ENCODE assay signal across 8 mouse cellular contexts in the genomic region with DNA sequence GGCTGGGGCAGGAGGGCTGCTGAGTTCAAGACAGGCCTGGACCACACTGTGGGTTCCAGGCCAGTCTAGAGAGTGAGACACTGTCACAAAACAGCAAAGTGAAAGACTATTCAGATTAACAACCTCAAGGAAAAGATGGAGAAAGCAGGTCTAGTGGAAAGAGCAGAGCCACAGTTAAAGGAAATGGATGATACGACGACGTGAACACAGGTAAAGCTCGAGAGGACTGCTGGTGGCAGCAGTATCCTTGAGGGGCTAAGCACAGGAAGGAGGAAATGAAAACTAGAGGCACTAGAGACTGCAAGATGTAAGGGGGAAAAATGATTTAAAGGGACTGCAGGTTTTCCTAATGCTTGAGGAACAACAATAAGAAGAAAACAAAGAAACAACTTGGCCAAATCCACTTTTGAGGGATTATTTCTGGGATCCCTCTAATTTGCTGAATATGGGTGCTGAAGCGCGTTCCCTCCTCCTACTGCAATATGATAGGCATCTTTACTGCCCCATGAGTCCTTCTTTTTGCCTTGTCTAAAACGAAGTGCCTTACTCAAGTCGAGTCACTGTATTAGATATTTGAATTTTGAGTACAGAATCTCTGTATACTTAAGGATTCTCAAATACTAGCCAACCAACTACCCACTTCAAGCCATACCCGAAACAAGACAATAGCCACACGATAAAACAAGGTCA. TPM values are rescaled to one million over a fixed set of nuclear protein-coding genes. Genes with fewer than 3 reads are reported as not detected.
DNase-seq lines count a peak whose midpoint lies in the region; ATAC-seq lines count a peak whose summit lies in the region.

No protein-coding gene starts in this region.

- H3K27ac ChIP-seq in limb, embryonic 15.5 days: no peak overlapping the region
- H3K27ac ChIP-seq in stomach, embryonic 16.5 days (ENCODE audit: low read length): peak overlapping the region; percentile 77; the same call in 1 of the 2 replicates

- whole genome bisulfite sequencing in limb, embryonic 15.5 days: 11% methylated on average over 10 of the region's 10 CpGs
- WGBS in stomach, embryonic 16.5 days: 10% methylated on average over 10 of the region's 10 CpGs

- H3K4me3 ChIP-seq in limb, embryonic 15.5 days: peak overlapping the region; percentile 85
- peak overlapping the region; percentile 80 for H3K4me3 ChIP-seq in stomach, embryonic 16.5 days (replicated peaks; ENCODE audit: low read length)

- ATAC-seq in limb, embryonic 15.5 days (ENCODE audit: insufficient number of reproducible peaks, low FRiP score, low TSS enrichment, low read depth): no peak
- ATAC-seq in stomach, embryonic 16.5 days (ENCODE audit: insufficient read depth, low FRiP score): no peak

- H3K9me3 ChIP-seq in limb, embryonic 15.5 days: no peaks in the 10 kb centered on the region
- H3K9me3 ChIP-seq in stomach, embryonic 16.5 days (replicated peaks; ENCODE audit: control insufficient read depth, low read length): no peaks in the 10 kb centered on the region

- intact Hi-C loops in left cerebral cortex, postnatal 4 days (cut with DNase I): loop anchor here (2.0 kb wide), 1 partner anchor 150 kb away; no protein-coding TSS in a partner anchor

- peak; percentile 13 for DNase-seq in embryo, embryonic 10.5 days (ENCODE audit: low spot score)
- no peak for DNase-seq in embryo, embryonic 11 days
- DNase-seq in thymus, postnatal 14 days: peak; percentile 34
- DNase-seq in thymus, postnatal 36 days: no peak
- no peak for DNase-seq in right cerebral cortex, postnatal 25 days
- DNase-seq in left cerebral cortex, postnatal 4 days: no peak

- H3K27me3 ChIP-seq in limb, embryonic 15.5 days: no peaks in the 10 kb centered on the region
- H3K27me3 ChIP-seq in stomach, embryonic 16.5 days (ENCODE audit: control insufficient read depth, insufficient read depth, low read length): no peaks in the 10 kb centered on the region

- H3K9ac ChIP-seq in limb, embryonic 15.5 days: no peak overlapping the region; the same call in 1 of the 2 replicates
- peak overlapping the region; percentile 88 for H3K9ac ChIP-seq in stomach, embryonic 16.5 days (ENCODE audit: low read length)

- H3K4me1 ChIP-seq in limb, embryonic 15.5 days: peaks cover 11% of the 10 kb centered on the region
- H3K4me1 ChIP-seq in stomach, embryonic 16.5 days (ENCODE audit: control insufficient read depth, insufficient read depth, low read length): peaks cover 15% of the 10 kb centered on the region

- no peaks in the 10 kb centered on the region for H3K36me3 ChIP-seq in limb, embryonic 15.5 days
- H3K36me3 ChIP-seq in stomach, embryonic 16.5 days (ENCODE audit: control insufficient read depth, insufficient read depth, low read length): no peaks in the 10 kb centered on the region

- H3K4me2 ChIP-seq in limb, embryonic 15.5 days: peak overlapping the region; percentile 64
- H3K4me2 ChIP-seq in stomach, embryonic 16.5 days (ENCODE audit: low read depth, low read length): peak overlapping the region; percentile 84

RNA-seq across cellular contexts. Expression of a gene that starts 1.3 kb away (rescaled TPM):
- 44.8 and 48.2 TPM in 2 replicates for polyA plus RNA-seq in limb, embryonic 15.5 days (2015; fragmentation: Nextera tagmentation; extraction: Ambion mirVana)
- polyA plus RNA-seq in stomach, embryonic 16.5 days (2015; fragmentation: Nextera tagmentation; extraction: Ambion mirVana): 36.5 and 37.2 TPM in 2 replicates
- 10 to 100 TPM; 46.5 to 46.9 TPM for total RNA-seq in left cerebral cortex, postnatal 4 days (2021)

RNA-seq across cellular contexts. Expression of a gene that starts 30.9 kb away (rescaled TPM):
- polyA plus RNA-seq in limb, embryonic 15.5 days (2015; fragmentation: Nextera tagmentation; extraction: Ambion mirVana): 305 and 309 TPM in 2 replicates
- polyA plus RNA-seq in stomach, embryonic 16.5 days (2015; fragmentation: Nextera tagmentation; extraction: Ambion mirVana): 288 and 291 TPM in 2 replicates
- 100 to 1,000 TPM; 134 to 138 TPM for total RNA-seq in left cerebral cortex, postnatal 4 days (2021)

RNA-seq across cellular contexts. Expression of a gene that starts 38.8 kb away (rescaled TPM):
- polyA plus RNA-seq in limb, embryonic 15.5 days (2015; fragmentation: Nextera tagmentation; extraction: Ambion mirVana): 7.1 and 7.4 TPM in 2 replicates
- 9.7 and 10.6 TPM in 2 replicates for polyA plus RNA-seq in stomach, embryonic 16.5 days (2015; fragmentation: Nextera tagmentation; extraction: Ambion mirVana)
- 1 to 10 TPM in 1 of 2 experiments, under 1 TPM in 1; 0.95 to 1.5 TPM for total RNA-seq in left cerebral cortex, postnatal 4 days (2021)

Comparison
In these comparisons a context has a peak if more than half of its experiments do, and no peak if none do; other contexts are left out.
1. DNase-seq: peak in embryo, embryonic 10.5 days (single experiment) and thymus, postnatal 14 days (single experiment); none in embryo, embryonic 11 days (single experiment), thymus, postnatal 36 days (0 of 2), right cerebral cortex, postnatal 25 days (single experiment) and left cerebral cortex, postnatal 4 days (single experiment).